Mouse (Mus musculus): Measurements from ENCODE around the gene Upk1b.

Upk1b gene

DNA sequence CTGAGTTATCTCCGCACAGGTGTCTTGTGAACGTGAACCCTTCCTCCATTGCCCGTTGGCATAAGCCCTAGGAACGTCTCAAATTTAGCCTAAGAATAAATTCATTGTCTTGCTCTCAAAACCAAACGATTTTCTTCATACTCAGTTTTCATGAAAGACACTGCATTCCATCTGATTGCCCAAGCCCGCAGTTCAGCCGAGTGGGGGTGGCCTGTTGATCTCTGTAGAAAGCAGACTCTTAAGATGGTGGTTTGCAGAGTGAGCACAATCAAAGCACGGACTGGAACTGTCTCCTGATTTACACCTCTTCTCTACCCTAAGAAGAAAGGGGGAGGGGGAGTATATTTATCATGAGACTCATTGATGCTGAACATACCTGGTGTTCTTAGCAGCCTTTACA is 37.7 kb downstream of the Upk1b start:
- no peak for DNase-seq (ENCODE audit: low read depth, low spot score)

DNA sequence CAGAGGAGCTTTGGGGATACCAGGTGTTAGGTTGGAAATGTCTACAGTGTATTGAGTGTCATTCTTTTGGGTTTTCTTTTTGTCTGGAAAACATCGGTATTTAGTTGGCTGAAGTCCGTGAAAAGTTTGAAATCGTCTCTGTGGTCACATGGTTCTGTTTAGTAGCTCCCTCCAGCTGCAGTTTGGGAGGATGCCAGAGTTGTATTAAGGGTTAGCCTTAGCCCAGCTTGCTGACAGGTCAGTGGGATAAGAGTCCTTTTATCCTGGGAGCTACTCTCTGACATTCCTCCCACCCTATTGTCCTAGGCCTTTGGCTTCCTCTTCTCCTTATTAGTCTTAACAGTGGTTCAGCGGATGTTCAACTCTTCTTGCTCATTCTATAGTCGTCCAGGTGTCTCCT is 38.2 kb downstream of the Upk1b start:
- no peak for DNase-seq (ENCODE audit: low read depth, low spot score)

GRCm38 (mm10) chr16:38760834-38761375 is 39.2 kb downstream of the Upk1b start:
- no peak for DNase-seq (ENCODE audit: low read depth, low spot score)

DNA sequence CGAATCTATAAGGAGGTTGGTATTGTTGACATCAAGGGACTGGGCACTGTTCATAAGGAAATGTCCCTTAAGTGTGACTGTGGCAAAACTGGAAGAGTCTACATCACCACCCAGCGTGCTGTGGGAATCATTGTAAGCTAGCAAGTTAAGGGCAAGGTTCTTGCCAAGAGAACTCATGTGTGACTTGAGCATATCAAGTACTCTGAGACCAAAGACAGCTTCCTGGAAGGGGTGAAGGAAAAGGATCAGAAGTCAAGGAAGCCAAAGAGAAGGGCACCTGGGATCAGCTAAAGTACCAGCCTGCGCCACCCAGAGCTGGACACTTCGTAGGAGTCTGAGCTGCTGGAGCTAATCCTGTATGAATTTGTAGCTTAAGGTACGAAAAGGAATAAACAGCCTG is 39.9 kb downstream of the Upk1b start:
- no peak for DNase-seq (ENCODE audit: low read depth, low spot score)

DNA sequence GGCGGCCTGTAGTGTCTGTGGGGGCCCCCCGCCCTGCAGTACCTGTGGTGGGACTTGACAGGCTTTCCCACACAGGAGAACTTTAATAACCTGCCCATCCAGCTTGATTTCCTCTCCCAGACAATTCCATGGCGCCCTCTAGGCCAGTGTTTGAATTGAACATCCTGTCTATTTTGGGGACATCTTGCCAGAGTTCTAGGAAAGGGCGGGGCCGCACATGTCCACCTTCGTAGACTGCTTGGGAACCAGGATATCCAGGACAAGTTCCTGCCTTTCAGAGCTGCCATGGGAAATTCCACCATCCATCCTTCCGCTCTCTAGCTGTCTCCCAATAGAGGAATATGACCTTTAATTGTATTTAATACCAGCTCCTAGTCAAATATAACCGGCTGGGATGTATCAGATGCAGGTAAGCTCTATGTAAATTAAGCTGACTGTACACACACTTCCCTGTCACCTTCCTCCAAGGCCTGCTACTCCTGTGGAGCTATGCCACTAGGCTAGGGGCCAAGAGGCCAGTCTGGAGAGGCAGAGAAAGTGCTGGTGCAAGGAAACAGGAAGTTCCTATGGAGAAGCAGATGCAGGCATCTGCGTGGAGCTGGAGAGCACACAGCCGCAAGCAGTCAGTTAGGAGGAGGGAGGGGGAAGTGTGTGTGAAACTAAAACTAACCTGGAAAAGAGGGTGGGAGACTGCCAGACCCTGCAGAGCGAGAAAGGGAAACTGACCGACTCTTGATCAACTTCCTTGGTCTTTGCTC is 41.8 kb downstream of the Upk1b start:
- DNase-seq (ENCODE audit: low read depth, low spot score), result no peak

GRCm38 (mm10) chr16:38757626-38758025 is 42.5 kb downstream of the Upk1b start:
- DNase-seq (ENCODE audit: low read depth, low spot score), result no peak

DNA sequence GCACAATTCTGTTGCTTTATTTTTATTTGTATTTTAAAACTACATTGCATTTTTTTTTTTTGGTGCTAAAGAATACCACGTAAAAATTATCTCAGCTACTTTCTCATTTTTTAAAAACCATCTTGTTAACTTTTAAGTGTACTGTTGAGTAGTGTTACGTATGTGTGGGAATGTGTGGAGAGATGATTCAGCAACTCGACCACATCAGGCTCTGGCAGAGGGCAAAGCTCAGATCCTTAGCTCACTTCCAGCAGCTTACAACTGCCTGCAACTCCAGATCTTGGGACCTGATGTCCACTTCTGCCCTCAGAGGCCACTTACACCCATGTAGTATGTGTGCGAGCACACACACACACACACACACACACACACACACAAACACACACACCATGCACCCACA is 43.6 kb downstream of the Upk1b start:
- DNase-seq (ENCODE audit: low read depth, low spot score), result no peak

GRCm38 (mm10) chr16:38756177-38756503 is 44.0 kb downstream of the Upk1b start:
- no peak for DNase-seq (ENCODE audit: low read depth, low spot score)

DNA sequence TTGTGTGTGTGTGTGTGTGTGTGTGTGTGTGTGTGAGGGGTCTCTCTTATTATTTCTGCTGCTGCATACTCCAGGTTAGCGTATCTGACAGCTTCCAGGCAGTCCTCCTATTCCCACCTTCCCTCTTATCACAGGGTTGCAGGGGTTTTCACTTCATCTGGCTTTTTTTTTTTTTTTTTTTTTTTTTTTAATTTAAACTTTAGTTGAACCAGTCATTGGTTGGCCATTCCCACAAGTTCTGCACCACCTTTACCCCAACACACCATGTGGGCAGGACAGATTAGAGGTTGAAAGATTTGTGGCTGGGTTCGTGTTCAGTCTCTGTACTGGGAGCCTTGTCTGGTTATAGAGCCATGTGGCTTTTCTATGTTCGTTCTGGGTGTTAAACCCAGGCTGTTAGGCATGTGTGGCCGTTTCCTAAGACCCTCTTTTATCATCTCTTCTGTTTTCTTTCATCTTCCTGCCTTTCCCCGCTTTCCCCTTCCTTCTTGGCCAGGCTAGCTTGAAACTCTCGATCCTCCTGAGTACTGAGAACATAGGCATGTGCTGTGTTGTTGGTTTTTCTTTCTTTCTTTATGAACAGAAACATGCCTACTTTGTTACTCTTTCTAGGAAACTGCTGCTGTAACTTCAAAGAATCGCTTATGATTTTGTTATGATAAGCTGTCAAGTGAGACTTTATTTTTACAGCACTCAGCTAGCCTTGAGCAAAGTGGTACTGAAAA is 44.5 kb downstream of the Upk1b start:
- no peak for DNase-seq (ENCODE audit: low read depth, low spot score)

- DNase-seq (ENCODE audit: low read depth, low spot score), result no peak
These were observed 46.5 kb downstream of the Upk1b start for GRCm38 (mm10) chr16:38753631-38754030.

GRCm38 (mm10) chr16:38750803-38751202 is 49.3 kb downstream of the Upk1b start:
- DNase-seq (ENCODE audit: low read depth, low spot score), result no peak

DNA sequence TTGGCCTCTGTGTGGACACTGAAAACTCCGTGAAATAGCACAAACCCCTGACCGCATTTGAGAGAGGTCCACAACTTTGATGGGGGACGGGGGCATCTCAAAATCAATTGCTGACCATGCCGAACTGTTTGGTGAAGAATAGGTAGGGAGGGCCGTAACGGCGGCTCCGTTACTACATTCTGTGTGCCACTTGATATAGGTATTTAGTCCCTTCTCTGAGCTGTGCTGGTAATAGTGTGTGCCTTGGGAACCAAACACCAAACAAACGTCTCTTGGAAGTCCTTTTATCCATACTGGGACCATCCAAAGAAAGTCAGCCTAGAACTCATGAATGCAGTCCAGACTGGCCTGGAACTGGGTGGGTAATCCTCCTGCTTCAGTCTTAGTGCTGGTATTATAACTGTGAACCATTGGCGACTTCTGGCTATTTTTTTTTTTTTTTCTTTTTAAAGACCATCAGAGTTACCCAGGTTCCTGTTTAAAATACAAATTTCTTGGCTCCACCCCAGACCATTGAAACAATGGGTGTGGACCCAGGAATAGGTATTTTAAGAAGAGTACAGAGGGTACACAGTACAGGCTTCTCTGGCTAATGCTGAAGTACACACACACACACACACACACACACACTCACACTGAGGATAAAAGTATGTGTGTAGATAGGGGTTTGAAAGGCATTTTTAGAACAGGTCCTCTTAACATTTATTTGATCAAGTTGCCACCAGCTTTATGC is 56.0 kb downstream of the Upk1b start:
- no peak for DNase-seq (ENCODE audit: low read depth, low spot score)

DNA sequence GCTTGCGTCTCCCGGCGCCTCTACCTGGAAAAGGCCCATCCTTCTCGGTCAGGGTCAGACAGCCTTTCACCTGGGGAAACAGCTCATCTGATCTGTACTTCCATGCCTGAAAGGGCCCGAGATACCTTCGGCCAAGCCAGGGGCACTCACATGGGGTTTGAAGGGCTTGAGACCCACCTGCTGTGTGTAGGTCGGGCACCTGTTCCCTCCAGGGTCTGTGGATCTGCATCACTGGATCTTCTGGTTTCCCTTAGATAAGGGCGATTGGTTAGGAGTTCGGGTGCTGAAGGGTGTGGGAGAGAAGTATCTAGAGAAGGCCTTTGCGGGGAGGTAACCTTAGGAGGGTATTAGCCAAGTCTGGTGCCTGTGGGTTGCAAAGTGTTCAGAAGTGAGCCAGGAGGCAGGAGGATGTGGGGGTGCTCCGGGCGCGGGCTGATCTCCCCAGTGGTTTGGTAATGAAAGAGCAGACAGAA is 57.4 kb downstream of the Upk1b start:
- no peak for DNase-seq (ENCODE audit: low read depth, low spot score)

DNA sequence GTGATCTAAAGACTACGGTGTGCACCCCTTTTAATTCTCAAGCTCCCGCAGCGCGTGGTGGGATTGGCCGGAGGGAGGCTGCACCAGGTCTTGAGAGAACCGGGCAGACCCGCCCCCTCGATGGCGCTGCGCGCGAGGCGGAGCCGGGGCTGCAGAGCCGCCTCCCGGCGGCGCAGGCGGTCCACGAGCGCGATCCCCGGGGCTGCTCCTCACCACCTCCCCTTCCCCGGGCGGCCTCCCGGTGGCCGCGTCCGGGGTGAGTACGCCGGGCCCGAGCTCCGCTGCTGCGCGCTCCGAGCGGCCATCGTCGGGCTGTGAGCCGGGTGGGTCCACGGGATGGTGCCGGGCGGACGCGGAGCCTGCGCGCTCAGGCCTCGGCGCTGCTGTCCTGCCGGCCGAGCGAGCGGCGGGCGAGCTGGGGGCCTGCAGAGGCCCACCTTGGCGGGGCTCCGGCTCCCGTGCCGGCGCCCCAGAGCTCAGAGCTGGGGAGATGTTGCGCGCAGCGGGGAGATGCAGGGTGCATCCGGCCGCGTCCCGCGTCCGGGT is 57.9 kb downstream of the Upk1b start, which contains the start of gene B4galt4:
B4galt4 (plus strand) TSS at position 152 of the 546 bp plus-strand sequence.
- peak; percentile 57 for DNase-seq (ENCODE audit: low read depth, low spot score)

- no peak for DNase-seq (ENCODE audit: low read depth, low spot score)
These were observed 58.8 kb downstream of the Upk1b start for GRCm38 (mm10) chr16:38741204-38741903.

GRCm38 (mm10) chr16:38730921-38731320 is 69.2 kb downstream of the Upk1b start:
- no peak for DNase-seq (ENCODE audit: low read depth, low spot score)

DNA sequence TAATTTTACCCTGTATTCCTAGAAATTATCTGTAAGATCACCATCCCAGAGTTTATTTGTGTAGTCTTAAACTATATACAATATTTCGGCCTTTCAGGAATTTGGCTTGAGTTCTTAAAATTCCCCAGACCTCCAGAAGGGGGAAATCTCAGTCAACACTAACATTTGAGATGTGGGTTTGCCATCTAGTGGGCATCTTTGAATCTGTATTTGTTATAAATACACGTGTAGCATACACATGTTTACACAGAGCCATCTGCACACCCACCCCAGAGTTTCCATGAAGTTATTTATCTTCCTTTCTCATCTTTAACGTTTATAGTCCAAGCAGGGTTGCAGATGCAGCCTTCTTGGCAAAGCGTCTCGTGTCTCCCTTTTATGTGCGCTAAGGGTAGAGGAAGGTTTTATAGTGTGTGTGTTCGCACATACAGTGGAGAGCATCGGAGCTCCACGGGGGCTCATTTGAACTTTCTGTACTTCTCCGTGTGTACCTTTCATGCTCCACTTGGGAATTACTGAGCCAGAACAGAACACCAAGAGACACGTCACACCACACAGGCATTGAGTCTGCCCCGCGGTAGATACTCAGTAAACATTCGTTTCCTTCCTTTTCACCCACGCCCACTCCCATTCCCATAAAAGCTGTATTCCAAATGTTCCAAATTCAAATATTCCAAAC is 70.4 kb downstream of the Upk1b start:
- DNase-seq (ENCODE audit: low read depth, low spot score), result peak; percentile 30

- DNase-seq (ENCODE audit: low read depth, low spot score), result no peak
These were observed 71.0 kb downstream of the Upk1b start for GRCm38 (mm10) chr16:38729139-38729538.

GRCm38 (mm10) chr16:38728576-38729132 is 71.5 kb downstream of the Upk1b start:
- DNase-seq (ENCODE audit: low read depth, low spot score), result no peak

DNA sequence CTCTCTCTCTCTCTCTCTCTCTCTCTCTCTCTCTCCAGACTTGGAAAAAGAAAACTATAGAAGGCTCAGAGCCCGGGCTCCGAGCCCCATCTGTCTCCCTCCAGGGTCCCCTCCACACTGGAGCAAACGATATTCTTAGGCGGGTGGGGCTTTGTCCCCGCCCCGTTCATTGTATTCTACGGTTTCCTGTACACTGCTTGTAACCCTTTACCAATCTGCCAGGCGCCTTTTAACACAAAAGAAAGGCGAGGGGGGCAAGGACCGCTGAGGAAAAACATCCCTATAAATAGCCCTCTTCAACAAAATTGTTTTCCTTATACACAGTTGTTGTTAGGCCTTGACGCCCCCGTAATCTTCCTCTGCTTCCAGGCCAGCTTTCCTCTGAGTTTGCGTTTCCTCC is 75.2 kb downstream of the Upk1b start:
- no peak for DNase-seq (ENCODE audit: low read depth, low spot score)
